Mouse (Mus musculus) inflammation-experienced regulatory T-cells, adult 6 months (primary cell): ENCODE measurements at regions not wholly inside any gene's neighbourhood (a gene's known extent, or its start where the extent isn't known, plus 50 kb on each side); places are given as distances from the start of the nearest gene placed in this dataset.
A peak's percentile ranks its signal among the peaks of the same experiment; 100 is the strongest.

ENCODE experiments used
- ATAC-seq: one replicate; pipeline ENCODE4 v1.8.0; 2017

- ATAC-seq, result no peak
Observed at GRCm38 (mm10) chr15:62073595-62073994, 1150.8 kb upstream of the A1bg start.

- no peak for ATAC-seq
Observed at GRCm38 (mm10) chr15:62071311-62071710, 1148.5 kb upstream of the A1bg start.

- ATAC-seq, result no peak
Observed at GRCm38 (mm10) chr15:62068422-62069160, 1145.8 kb upstream of the A1bg start.

- no peak for ATAC-seq
Observed at GRCm38 (mm10) chr15:62064399-62064798, 1141.6 kb upstream of the A1bg start.

GRCm38 (mm10) chr15:62057449-62057848 lies 1134.6 kb upstream of the A1bg start:
- ATAC-seq, result no peak

GRCm38 (mm10) chr15:62056889-62057288 lies 1134.1 kb upstream of the A1bg start:
- ATAC-seq, result no peak

GRCm38 (mm10) chr15:62056401-62056800 lies 1133.6 kb upstream of the A1bg start:
- no peak for ATAC-seq

- ATAC-seq, result no peak
Observed at GRCm38 (mm10) chr15:62055011-62055410, 1132.2 kb upstream of the A1bg start.

- no peak for ATAC-seq
Observed at GRCm38 (mm10) chr15:62053420-62054239, 1130.8 kb upstream of the A1bg start.

GRCm38 (mm10) chr15:62049416-62049815 lies 1126.6 kb upstream of the A1bg start:
- ATAC-seq, result no peak

- no peak for ATAC-seq
Observed at GRCm38 (mm10) chr15:62048981-62049380, 1126.2 kb upstream of the A1bg start.

GRCm38 (mm10) chr15:62046276-62046675 lies 1123.5 kb upstream of the A1bg start:
- ATAC-seq, result no peak

GRCm38 (mm10) chr15:62044654-62045335 lies 1122.0 kb upstream of the A1bg start:
- no peak for ATAC-seq

GRCm38 (mm10) chr15:62043617-62044392 lies 1121.0 kb upstream of the A1bg start:
- peak; percentile 67 for ATAC-seq

GRCm38 (mm10) chr15:62042924-62043504 lies 1120.2 kb upstream of the A1bg start:
- ATAC-seq, result no peak
